Mouse (Mus musculus) B cell, adult (primary cell): ENCODE data around the gene Hist1h2ab. TPM values are rescaled to one million over a fixed set of nuclear protein-coding genes. Genes with fewer than 3 reads are reported as not detected.

Source experiments
- total RNA-seq: library from RNA; stranded (reverse); gene quantifications from 4 replicates; pipeline ENCODE4 v1.2.4, GENCODE M21; 2023; ENCODE audit not compliant: inconsistent age

Gene Hist1h2ab
- 70.2 to 102 TPM (median 85.3 TPM) in 4 replicates for total RNA-seq

DNA sequence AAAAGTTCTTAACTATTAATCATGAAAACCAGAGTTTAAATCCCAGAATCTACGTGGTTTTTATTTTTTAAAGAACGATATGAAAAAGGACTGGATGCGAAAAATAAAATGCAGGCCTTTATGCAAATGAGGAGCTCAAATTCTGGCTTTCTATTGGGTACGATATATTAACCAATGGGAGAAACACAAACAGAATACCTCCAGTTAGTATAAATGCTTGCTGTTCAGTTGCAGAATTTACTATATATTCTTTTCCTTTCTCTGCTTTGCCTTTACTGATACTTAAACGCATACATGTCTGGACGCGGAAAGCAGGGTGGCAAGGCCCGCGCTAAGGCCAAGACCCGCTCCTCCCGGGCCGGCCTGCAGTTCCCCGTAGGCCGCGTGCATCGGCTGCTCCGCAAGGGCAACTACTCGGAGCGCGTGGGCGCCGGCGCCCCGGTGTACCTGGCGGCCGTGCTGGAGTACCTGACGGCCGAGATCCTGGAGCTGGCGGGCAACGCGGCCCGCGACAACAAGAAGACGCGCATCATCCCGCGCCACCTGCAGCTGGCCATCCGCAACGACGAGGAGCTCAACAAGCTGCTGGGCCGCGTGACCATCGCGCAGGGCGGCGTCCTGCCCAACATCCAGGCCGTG is at the start of gene Hist1h2ab:
Gene Hist1h2ab (plus strand): TSS at position 288 of the 639 bp plus-strand sequence.

DNA sequence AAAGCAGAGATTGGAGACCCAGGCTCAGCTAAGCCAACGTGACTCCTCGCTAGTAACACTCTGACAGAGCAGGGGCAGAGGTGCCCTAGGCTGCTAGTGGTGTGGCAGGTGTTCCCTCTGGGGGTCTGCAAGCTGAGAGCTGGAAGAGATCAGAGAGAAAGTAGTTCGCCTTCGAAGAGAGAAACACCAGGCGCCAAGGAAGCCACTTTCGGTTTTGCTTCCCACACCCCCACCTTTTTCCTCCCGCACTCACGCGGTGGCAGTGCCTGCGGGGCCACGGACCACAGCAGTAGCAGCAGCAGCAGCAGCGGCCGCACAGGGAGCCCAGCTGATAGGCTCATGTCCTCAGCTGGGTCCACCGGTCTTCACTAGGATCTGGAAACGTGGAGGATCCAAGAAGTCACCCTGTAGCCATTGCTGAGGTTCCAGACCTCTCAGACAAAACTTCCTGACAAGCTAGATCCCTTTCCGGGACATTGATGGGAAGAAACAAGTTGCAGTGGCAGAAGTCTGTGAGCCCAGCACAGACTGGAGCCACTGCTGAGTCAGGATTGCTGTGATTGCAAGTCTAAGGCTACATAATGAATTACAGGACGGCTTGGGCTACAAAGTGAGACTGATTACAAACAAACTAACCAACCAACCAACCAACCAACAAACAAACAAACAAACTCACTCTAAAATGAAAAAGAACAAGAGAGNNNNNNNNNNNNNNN is 40.4 kb upstream of the Hist1h2ab start, which contains the start of gene Hfe:
Gene Hfe (minus strand): TSS at position 481 of the 716 bp plus-strand sequence.

DNA sequence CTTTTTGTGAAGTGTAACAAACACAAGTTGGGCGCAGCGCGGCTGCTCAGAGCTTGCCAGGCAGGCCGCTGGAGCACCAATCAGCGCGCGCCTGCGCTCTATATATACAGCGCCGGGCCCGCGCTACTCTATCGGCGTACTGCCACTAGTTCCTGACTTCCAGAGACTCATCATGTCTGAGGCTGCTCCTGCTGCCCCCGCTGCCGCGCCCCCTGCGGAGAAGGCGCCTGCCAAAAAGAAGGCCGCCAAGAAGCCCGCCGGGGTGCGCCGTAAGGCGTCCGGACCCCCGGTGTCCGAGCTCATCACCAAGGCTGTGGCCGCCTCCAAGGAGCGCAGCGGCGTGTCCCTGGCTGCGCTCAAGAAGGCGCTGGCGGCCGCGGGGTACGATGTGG is 12.3 kb upstream of the Hist1h2ab start, which contains the start of gene Hist1h1c:
Gene Hist1h1c (plus strand): TSS at position 132 of the 392 bp plus-strand sequence.

DNA sequence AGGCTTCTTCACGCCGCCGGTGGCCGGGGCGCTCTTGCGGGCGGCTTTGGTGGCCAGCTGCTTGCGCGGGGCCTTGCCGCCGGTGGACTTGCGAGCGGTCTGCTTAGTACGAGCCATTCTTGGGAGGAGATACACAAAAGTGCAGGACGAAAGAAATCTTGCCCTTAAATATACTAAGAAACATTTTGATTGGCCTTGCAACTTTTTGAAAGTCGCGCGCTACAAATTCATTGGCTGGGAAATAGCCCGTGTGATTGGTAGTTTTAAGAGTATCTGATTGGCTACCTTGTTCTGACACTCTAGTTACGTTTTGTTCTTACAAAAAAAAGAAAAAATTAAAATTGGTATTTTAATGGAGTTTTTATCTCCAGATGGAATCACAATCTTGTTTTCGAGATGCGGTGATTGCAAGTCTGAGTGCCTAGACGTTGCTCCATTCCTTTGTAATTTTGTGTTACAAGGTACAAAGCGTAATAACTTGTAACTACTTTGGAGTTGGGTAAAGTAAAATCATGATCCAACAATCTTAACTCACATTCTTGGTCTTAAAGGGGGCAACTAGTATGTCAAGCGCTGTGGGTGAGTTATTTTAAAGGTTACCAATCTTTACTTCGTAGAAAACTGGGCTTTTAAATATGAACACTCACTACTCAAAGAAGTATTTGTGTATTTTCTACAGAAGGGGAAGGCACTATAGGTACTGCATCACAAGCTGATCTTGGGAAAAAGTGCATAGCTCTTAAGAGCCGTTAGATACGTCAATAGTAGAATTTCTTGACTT is 5.4 kb upstream of the Hist1h2ab start, which contains the start of gene Hist1h3c:
Gene Hist1h3c (minus strand): TSS at position 222 of the 781 bp plus-strand sequence.

DNA sequence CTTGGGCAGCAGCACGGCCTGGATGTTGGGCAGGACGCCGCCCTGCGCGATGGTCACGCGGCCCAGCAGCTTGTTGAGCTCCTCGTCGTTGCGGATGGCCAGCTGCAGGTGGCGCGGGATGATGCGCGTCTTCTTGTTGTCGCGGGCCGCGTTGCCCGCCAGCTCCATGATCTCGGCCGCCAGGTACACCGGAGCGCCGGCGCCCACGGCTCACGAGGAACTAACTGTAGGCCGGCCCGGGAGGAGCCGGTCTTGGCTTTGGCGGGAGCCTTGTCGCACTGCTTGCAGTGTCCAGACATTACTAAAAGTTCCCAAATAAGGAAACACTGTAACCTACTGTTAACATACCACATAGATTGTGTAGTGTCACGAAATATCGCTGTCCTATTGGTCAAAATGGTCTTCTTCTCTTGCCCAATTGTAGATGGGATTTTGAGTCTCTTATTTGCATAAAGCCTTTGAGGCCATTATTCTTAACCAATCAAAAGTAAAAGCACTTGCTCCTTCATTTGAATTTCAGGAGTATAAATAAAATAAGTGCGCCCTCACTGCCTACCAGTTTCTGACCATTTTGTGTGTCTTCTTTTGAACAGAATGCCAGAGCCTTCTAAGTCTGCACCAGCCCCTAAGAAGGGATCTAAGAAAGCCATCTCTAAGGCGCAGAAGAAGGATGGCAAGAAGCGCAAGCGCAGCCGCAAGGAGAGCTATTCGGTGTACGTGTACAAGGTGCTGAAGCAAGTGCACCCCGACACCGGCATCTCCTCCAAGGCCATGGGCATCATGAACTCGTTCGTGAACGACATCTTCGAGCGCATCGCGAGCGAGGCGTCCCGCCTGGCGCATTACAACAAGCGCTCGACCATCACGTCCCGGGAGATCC is 4.5 kb upstream of the Hist1h2ab start, which contains the start of gene Hist1h2bb:
Gene Hist1h2bb (plus strand): TSS at position 534 of the 880 bp plus-strand sequence.

DNA sequence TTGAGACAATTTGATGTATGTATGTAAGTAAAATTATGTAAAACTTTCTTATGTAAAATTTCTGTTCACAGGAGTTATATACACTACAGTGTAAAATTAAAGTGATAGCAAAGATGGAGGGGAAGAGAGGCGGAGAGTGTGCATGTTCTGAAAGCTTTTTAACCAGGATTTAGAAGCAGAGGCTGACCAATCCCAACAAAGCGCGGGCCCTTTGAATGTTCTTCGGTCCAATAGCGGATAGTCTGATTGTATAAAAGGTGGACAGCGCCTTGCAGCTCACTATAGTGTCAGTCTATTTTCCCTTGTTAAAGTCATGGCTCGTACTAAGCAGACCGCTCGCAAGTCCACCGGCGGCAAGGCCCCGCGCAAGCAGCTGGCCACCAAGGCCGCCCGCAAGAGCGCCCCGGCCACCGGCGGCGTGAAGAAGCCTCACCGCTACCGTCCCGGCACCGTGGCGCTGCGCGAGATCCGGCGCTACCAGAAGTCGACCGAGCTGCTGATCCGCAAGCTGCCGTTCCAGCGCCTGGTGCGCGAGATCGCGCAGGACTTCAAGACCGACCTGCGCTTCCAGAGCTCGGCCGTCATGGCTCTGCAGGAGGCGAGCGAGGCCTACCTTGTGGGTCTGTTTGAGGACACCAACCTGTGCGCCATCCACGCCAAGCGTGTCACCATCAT is 1.3 kb downstream of the Hist1h2ab start, which contains the start of gene Hist1h3b:
Gene Hist1h3b (plus strand): TSS at position 201 of the 675 bp plus-strand sequence.

DNA sequence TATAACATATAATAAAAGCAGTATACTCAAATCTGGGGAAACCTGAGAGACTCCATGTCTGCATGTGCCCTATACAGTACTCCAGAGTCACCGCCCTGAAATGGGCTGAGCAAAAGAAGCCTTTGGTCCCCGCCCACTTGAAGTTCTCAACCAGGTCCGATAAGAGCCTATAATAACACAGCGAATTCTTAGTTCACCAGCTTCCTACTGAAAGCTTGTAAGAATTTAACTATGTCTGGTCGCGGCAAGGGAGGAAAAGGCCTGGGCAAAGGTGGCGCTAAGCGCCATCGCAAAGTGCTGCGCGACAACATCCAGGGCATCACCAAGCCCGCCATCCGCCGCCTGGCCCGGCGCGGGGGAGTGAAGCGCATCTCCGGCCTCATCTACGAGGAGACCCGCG is 5.9 kb downstream of the Hist1h2ab start, which contains the start of gene Hist1h4b:
Gene Hist1h4b (plus strand): TSS at position 224 of the 400 bp plus-strand sequence.

DNA sequence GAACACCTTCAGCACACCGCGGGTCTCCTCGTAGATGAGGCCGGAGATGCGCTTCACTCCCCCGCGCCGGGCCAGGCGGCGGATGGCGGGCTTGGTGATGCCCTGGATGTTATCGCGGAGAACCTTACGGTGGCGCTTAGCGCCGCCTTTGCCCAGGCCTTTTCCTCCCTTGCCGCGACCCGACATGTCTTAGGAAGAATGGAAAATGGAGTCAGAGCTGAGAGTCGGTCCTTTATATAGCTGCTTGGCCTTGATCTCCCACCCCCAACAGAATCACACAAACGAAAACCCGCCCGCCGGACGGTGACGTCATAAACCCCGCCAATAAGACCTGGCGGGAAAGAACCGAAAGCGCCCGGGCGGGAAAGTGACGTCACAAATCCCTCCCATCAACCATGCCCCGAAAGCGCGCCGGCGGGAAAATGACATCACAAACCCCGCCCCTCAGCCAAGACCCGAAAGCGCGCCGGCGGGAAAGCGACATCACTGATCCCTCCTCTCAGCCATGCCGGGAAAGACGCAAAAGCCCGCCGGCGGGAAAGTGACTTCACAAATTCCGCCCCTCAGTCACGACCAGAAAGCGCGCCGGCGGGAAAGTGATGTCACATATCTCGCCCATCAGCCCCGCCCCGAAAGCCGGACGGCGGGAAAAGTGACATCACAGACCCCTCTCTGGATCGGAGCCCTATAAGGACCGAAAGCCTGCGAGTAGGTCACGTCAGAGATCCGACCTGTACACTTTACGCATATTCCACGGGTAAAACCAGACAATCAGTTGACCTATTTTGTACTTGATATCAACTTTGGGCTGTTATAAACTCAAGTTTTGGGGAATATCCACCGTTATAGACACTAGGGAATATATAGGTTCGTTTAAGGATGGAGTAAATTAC is 10.3 kb downstream of the Hist1h2ab start, which contains the start of gene Hist1h4a:
Gene Hist1h4a (minus strand): TSS at position 259 of the 893 bp plus-strand sequence.

DNA sequence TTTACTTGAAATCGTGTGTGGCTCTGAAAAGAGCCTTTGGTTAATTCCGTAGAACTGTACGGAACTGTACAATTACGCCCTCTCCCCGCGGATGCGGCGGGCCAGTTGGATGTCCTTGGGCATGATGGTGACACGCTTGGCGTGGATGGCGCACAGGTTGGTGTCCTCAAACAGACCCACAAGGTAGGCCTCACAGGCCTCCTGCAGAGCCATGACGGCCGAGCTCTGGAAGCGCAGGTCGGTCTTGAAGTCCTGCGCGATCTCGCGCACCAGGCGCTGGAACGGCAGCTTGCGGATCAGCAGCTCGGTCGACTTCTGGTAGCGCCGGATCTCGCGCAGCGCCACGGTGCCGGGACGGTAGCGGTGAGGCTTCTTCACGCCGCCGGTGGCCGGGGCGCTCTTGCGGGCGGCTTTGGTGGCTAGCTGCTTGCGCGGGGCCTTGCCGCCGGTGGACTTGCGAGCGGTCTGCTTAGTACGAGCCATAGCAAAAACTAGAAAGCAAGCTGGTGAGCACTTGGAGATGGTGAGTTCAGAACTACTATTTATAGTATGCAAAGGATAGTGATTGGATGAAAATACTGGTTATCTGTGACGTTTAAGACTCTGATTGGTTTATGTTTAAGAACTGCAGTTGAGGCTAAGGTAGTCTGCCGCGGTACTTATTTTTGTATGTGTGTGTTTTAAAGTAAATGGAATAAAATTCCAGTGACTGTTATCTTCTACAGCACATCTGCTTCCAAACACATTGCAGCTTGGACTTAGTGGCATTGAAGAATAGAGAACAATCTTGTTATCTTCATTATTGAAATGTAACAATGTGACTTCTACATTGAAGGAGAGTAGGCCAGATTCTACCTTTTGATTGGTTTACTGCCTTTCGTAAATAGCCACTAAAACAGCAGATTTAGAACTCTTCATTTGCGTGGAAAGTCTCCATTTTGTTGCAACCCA is 11.2 kb downstream of the Hist1h2ab start, which contains the start of gene Hist1h3a:
Gene Hist1h3a (minus strand): TSS at position 516 of the 951 bp plus-strand sequence.

DNA sequence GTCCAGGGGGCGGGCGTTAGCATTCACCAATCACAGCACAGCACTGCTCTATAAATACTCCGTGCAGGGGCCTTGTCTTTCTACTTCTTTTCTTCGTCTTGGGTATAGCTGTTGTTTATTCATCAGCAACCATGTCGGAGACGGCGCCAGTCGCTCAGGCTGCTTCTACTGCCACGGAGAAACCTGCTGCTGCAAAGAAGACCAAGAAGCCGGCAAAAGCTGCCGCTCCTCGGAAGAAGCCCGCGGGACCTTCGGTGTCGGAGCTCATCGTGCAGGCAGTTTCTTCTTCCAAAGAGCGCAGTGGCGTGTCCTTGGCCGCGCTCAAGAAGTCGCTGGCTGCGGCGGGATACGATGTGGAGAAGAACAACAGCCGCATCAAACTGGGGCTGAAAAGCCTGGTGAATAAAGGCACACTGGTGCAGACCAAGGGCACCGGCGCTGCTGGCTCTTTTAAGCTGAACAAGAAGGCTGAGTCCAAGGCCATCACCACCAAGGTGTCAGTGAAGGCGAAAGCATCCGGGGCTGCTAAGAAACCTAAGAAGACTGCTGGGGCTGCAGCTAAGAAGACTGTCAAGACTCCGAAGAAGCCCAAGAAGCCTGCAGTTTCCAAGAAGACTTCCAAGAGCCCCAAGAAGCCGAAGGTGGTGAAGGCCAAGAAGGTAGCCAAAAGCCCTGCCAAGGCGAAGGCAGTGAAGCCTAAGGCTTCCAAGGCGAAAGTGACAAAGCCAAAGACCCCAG is 12.8 kb downstream of the Hist1h2ab start, which contains the start of gene Hist1h1a:
Gene Hist1h1a (plus strand): TSS at position 81 of the 738 bp plus-strand sequence.

DNA sequence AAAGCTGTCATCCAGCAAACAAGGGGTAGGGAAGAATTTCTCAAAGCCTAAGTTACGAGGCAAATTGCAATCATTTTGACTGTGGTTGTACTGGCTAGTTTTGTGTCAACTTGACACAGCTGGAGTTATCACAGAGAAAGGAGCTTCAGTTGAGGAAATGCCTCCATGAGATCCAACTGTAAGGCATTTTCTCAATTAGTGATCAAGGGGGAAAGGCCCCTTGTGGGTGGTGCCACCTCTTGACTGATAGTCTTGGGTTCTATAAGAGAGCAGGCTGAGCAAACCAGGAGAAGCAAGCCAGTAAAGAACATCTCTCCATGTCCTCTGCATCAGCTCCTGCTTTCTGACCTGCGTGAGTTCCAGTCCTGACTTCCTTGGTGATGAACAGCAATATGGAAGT is 18.7 kb downstream of the Hist1h2ab start, which contains the start of gene Trim38:
Gene Trim38 (plus strand): TSS at position 301 of the 400 bp plus-strand sequence.

Other genes with a start within 250 kb of the Hist1h2ab start
- gene Hist1h4h, start 220.1 kb upstream of the Hist1h2ab start, total RNA-seq = 380 to 493 TPM (median 419 TPM) in 4 replicates
- 18.4 to 42.2 TPM (median 32.0 TPM) in 4 replicates for gene Hist1h2af, start 217.2 kb upstream of the Hist1h2ab start, total RNA-seq
- gene Hist1h3g, start 215.7 kb upstream of the Hist1h2ab start, total RNA-seq = 5.1 to 15.0 TPM (median 8.0 TPM) in 4 replicates
- 11.3 to 16.6 TPM (median 13.7 TPM) in 4 replicates for gene Hist1h2bh, start 207.7 kb upstream of the Hist1h2ab start, total RNA-seq
- gene Hist1h3f, start 207.1 kb upstream of the Hist1h2ab start, total RNA-seq = 123 to 144 TPM (median 124 TPM) in 4 replicates
- 90.4 to 98.1 TPM (median 92.8 TPM) in 4 replicates for gene Hist1h4f, start 199.5 kb upstream of the Hist1h2ab start, total RNA-seq
- gene Hist1h1d, start 197.9 kb upstream of the Hist1h2ab start, total RNA-seq = 25.4 to 29.9 TPM (median 27.1 TPM) in 4 replicates
- gene Hist1h3e, start 188.8 kb upstream of the Hist1h2ab start, total RNA-seq = 304 to 393 TPM (median 327 TPM) in 4 replicates
- gene Hist1h2ae, start 179.9 kb upstream of the Hist1h2ab start, total RNA-seq = 14.4 to 36.0 TPM (median 25.7 TPM) in 4 replicates
- gene Hist1h2bg, start 179.7 kb upstream of the Hist1h2ab start, total RNA-seq = 482 to 521 TPM (median 495 TPM) in 4 replicates
- 216 to 268 TPM (median 252 TPM) in 4 replicates for gene Hist1h2bf, start 176.9 kb upstream of the Hist1h2ab start, total RNA-seq
- gene Hist1h2ad, start 176.7 kb upstream of the Hist1h2ab start, total RNA-seq = 41.9 to 71.0 TPM (median 49.4 TPM) in 4 replicates
- 32.2 to 49.8 TPM (median 35.5 TPM) in 4 replicates for gene Hist1h3d, start 175.4 kb upstream of the Hist1h2ab start, total RNA-seq
- 154 to 204 TPM (median 177 TPM) in 4 replicates for gene Hist1h4d, start 169.5 kb upstream of the Hist1h2ab start, total RNA-seq
- 30.3 to 38.2 TPM (median 33.1 TPM) in 4 replicates for gene Hist1h2be, start 130.0 kb upstream of the Hist1h2ab start, total RNA-seq
- gene Hist1h1e, start 128.6 kb upstream of the Hist1h2ab start, total RNA-seq = 319 to 416 TPM (median 354 TPM) in 4 replicates
- 10.0 to 14.4 TPM (median 11.1 TPM) in 4 replicates for gene Hist1h2ac, start 67.2 kb upstream of the Hist1h2ab start, total RNA-seq
- 19.7 to 31.0 TPM (median 21.7 TPM) in 4 replicates for gene Hist1h2bc, start 66.9 kb upstream of the Hist1h2ab start, total RNA-seq
- 0.77 to 1.4 TPM (median 1.1 TPM) in 3 of 4 replicates, not detected in the other for gene Hist1h1t, start 55.3 kb upstream of the Hist1h2ab start, total RNA-seq
- 186 to 254 TPM (median 213 TPM) in 4 replicates for gene Hist1h4c, start 52.7 kb upstream of the Hist1h2ab start, total RNA-seq
- gene Hfe, start 40.3 kb upstream of the Hist1h2ab start, total RNA-seq = 0.69 to 2.2 TPM (median 1.4 TPM) in 4 replicates
- gene Hist1h1c, start 12.3 kb upstream of the Hist1h2ab start, total RNA-seq = 908 to 1,217 TPM (median 961 TPM) in 4 replicates
- 12.3 to 17.5 TPM (median 15.7 TPM) in 4 replicates for gene Hist1h3c, start 5.5 kb upstream of the Hist1h2ab start, total RNA-seq
- gene Hist1h2bb, start 4.4 kb upstream of the Hist1h2ab start, total RNA-seq = 71.4 to 93.9 TPM (median 80.8 TPM) in 4 replicates
- 58.2 to 88.1 TPM (median 67.4 TPM) in 4 replicates for gene Hist1h3b, start 1.1 kb downstream of the Hist1h2ab start, total RNA-seq
- 102 to 129 TPM (median 105 TPM) in 4 replicates for gene Hist1h4b, start 5.9 kb downstream of the Hist1h2ab start, total RNA-seq
- 166 to 182 TPM (median 176 TPM) in 4 replicates for gene Hist1h4a, start 10.1 kb downstream of the Hist1h2ab start, total RNA-seq
- gene Hist1h3a, start 11.3 kb downstream of the Hist1h2ab start, total RNA-seq = 384 to 431 TPM (median 397 TPM) in 4 replicates
- 34.9 to 57.5 TPM (median 37.6 TPM) in 4 replicates for gene Hist1h1a, start 12.5 kb downstream of the Hist1h2ab start, total RNA-seq
- gene Trim38, start 18.8 kb downstream of the Hist1h2ab start, total RNA-seq = not detected in 4 replicates
- gene Slc17a2, start 55.9 kb downstream of the Hist1h2ab start, total RNA-seq = not detected in 4 replicates
- not detected in 4 replicates for gene Slc17a3, start 88.3 kb downstream of the Hist1h2ab start, total RNA-seq
- gene Slc17a1, start 116.6 kb downstream of the Hist1h2ab start, total RNA-seq = not detected in 4 replicates
- not detected in 4 replicates for gene Slc17a4, start 163.9 kb downstream of the Hist1h2ab start, total RNA-seq
- gene Hist1h2ba, start 183.0 kb downstream of the Hist1h2ab start, total RNA-seq = not detected in 4 replicates
- not detected in 4 replicates for gene Hist1h2aa, start 183.3 kb downstream of the Hist1h2ab start, total RNA-seq
- gene Scgn, start 240.1 kb downstream of the Hist1h2ab start, total RNA-seq = not detected in 4 replicates